Mouse (Mus musculus) hematopoietic multipotent progenitor cell, adult 10-12 weeks (in vitro differentiated cells): Measurements from ENCODE around the gene Rho. TPM values are rescaled to one million over a fixed set of nuclear protein-coding genes. Genes with fewer than 3 reads are reported as not detected.

Source experiments
- polyA plus RNA-seq: library from polyadenylated mRNA; stranded (reverse); fragments of >175 nt; gene quantifications from 2 replicates; pipeline ENCODE4 v1.2.3, GENCODE M21; 2012; ENCODE audit warnings: low replicate concordance

The Rho gene
- 0.23 TPM in 1 of 2 replicates, not detected in the other for polyA plus RNA-seq

GRCm38 (mm10) chr6:115931639-115932038, at the start of gene Rho:
TSS of gene Rho (plus strand) at chr6:115931748.

GRCm38 (mm10) chr6:115944638-115945037, 13.1 kb downstream of the Rho start, which contains the start of gene H1foo:
TSS of gene H1foo (plus strand) at chr6:115944938.

Other genes with a start within 250 kb of the Rho start
- 1.4 and 1.9 TPM in 2 replicates for gene Tmem40, start 169.3 kb upstream of the Rho start, polyA plus RNA-seq
- 3.7 and 4.2 TPM in 2 replicates for gene Cand2, start 157.2 kb upstream of the Rho start, polyA plus RNA-seq
- 438 and 455 TPM in 2 replicates for gene Rpl32, start 123.0 kb upstream of the Rho start, polyA plus RNA-seq
- gene Efcab12, start 93.3 kb upstream of the Rho start, polyA plus RNA-seq = 0.06 and 0.07 TPM in 2 replicates
- 1.5 and 2.3 TPM in 2 replicates for gene Mbd4, start 78.4 kb upstream of the Rho start, polyA plus RNA-seq
- gene Ift122, start 78.3 kb upstream of the Rho start, polyA plus RNA-seq = 0.51 and 1.2 TPM in 2 replicates
- not detected in 2 replicates for gene H1foo, start 13.2 kb downstream of the Rho start, polyA plus RNA-seq
- gene Plxnd1, start 63.3 kb downstream of the Rho start, polyA plus RNA-seq = 21.9 and 42.5 TPM in 2 replicates